Mouse (Mus musculus) MEL (cell line): ENCODE data around the gene Iqgap3.

Source experiments
- BHLHE40 ChIP-seq: IDR thresholded peaks from 2 replicates; pipeline ENCODE4 v1.6.1; 2012; ENCODE audit warnings: low read depth, mild to moderate bottlenecking, inconsistent platforms, low read length, improper control_type of control experiment, borderline replicate concordance
- CTCF ChIP-seq, 3 experiments: IDR thresholded peaks in 2 of 3; conservative IDR thresholded peaks in 1 of 3; 2 replicates each; pipeline ENCODE4 v1.5.1; 2011 to 2012; ENCODE audit warnings: low read length in 3 of 3, low read depth in 2 of 3, mild to moderate bottlenecking in 2 of 3, improper control_type of control experiment in 1 of 3, inconsistent platforms in 1 of 3, mixed read lengths in 1 of 3, moderate library complexity in 1 of 3; ENCODE audit not compliant: control insufficient read depth in 1 of 3, insufficient read depth in 1 of 3, poor library complexity in 1 of 3, severe bottlenecking in 1 of 3
- E2F4 ChIP-seq: IDR thresholded peaks from 2 replicates; pipeline ENCODE4 v1.6.1; 2011; ENCODE audit warnings: low read depth, low read length, improper control_type of control experiment, borderline replicate concordance
- EP300 ChIP-seq, 2 experiments: IDR thresholded peaks; 2 replicates each; pipeline ENCODE4 v1.6.1; 2011; ENCODE audit warnings: improper control_type of control experiment in 2 of 2, low read length in 2 of 2, low read depth in 1 of 2, mild to moderate bottlenecking in 1 of 2
- MAFK ChIP-seq: IDR thresholded peaks from 2 replicates; pipeline ENCODE4 v1.6.1; 2011; ENCODE audit warnings: low read depth, mild to moderate bottlenecking, low read length, improper control_type of control experiment, borderline replicate concordance
- NRF1 ChIP-seq: IDR thresholded peaks from 2 replicates; pipeline ENCODE4 v1.6.1; 2014; ENCODE audit warnings: low read depth, mild to moderate bottlenecking, inconsistent platforms, low read length, improper control_type of control experiment, moderate library complexity; ENCODE audit not compliant: poor library complexity, insufficient read depth, severe bottlenecking
- POLR2A ChIP-seq, 2 experiments: IDR thresholded peaks; 2 replicates each; pipeline ENCODE4 v1.6.1; 2011 to 2012; ENCODE audit warnings: low read length in 2 of 2, mild to moderate bottlenecking in 2 of 2, control low read depth in 1 of 2, improper control_type of control experiment in 1 of 2, low read depth in 1 of 2, moderate library complexity in 1 of 2; ENCODE audit not compliant: control insufficient read depth in 1 of 2, insufficient read depth in 1 of 2, poor library complexity in 1 of 2
- POLR2AphosphoS5 ChIP-seq: IDR thresholded peaks from 2 replicates; pipeline ENCODE4 v1.6.1; 2012; ENCODE audit warnings: low read depth, borderline replicate concordance, mild to moderate bottlenecking, inconsistent platforms, low read length, moderate library complexity, mixed read lengths
- TCF12 ChIP-seq: IDR thresholded peaks from 2 replicates; pipeline ENCODE4 v1.6.1; 2014; ENCODE audit warnings: low read depth, mild to moderate bottlenecking, inconsistent platforms, low read length, improper control_type of control experiment, moderate library complexity
- USF1 ChIP-seq: IDR thresholded peaks from 2 replicates; pipeline ENCODE4 v1.6.1; 2014; ENCODE audit warnings: low read depth, mild to moderate bottlenecking, inconsistent platforms, low read length, improper control_type of control experiment, moderate library complexity
- USF2 ChIP-seq, 2 experiments: IDR thresholded peaks; 2 replicates each; pipeline ENCODE4 v1.6.1; 2011 to 2012; ENCODE audit warnings: improper control_type of control experiment in 2 of 2, low read length in 2 of 2, borderline replicate concordance in 1 of 2, inconsistent platforms in 1 of 2, low read depth in 1 of 2, mild to moderate bottlenecking in 1 of 2; ENCODE audit not compliant: insufficient read depth in 1 of 2
- ZC3H11A ChIP-seq: IDR thresholded peaks from 2 replicates; pipeline ENCODE4 v1.6.1; 2012; ENCODE audit warnings: low read depth, mild to moderate bottlenecking, inconsistent platforms, low read length, improper control_type of control experiment
- ZMIZ1 ChIP-seq: IDR thresholded peaks from 2 replicates; pipeline ENCODE4 v1.6.1; 2012; ENCODE audit warnings: low read depth, mild to moderate bottlenecking, inconsistent platforms, low read length, improper control_type of control experiment, moderate library complexity

GRCm38 (mm10) chr3:88143961-88144486, 62.3 kb downstream of the Iqgap3 start:
- peak; percentile 11 to 53; a peak in 1 of 4 replicates for TF ChIP-seq EP300 (IDR thresholded peaks at IDR 0.05; ENCODE audit: low read depth in 1 of 2, low read length in 2 of 2)
- no peak for TF ChIP-seq BHLHE40
- TF ChIP-seq POLR2A (IDR thresholded peaks at IDR 0.05; ENCODE audit: control insufficient read depth in 1 of 2, insufficient read depth in 1 of 2, low read depth in 1 of 2, low read length in 2 of 2, poor library complexity in 1 of 2) = no peak
- no peak for TF ChIP-seq MAFK
- TF ChIP-seq USF2 (IDR thresholded peaks at IDR 0.05; ENCODE audit: borderline replicate concordance in 1 of 2, insufficient read depth in 1 of 2, low read depth in 1 of 2, low read length in 2 of 2) = no peak
- TF ChIP-seq CTCF (IDR thresholded peaks at IDR 0.05 in 2 of 3, conservative IDR thresholded peaks at IDR 0.05 in 1 of 3; ENCODE audit: control insufficient read depth in 1 of 3, insufficient read depth in 1 of 3, low read depth in 2 of 3, low read length in 3 of 3, poor library complexity in 1 of 3, severe bottlenecking in 1 of 3) = no peak
- TF ChIP-seq POLR2AphosphoS5 = no peak
- no peak for TF ChIP-seq ZC3H11A
- TF ChIP-seq USF1 = no peak
- TF ChIP-seq E2F4 = no peak
- TF ChIP-seq NRF1 = no peak
- no peak for TF ChIP-seq ZMIZ1
- no peak for TF ChIP-seq TCF12
